Mouse (Mus musculus) heart, embryonic 13.5 days (tissue): Measurements from ENCODE around the gene Lactbl1. TPM values are rescaled to one million over a fixed set of nuclear protein-coding genes. Genes with fewer than 3 reads are reported as not detected.

Experiments used
- ATAC-seq: fragments of 200-750 bp; cut with Nextera tagmentation; 2 replicates; pipeline ENCODE4 v1.8.0; 2017; ENCODE audit warnings: moderate TSS enrichment; ENCODE audit not compliant: insufficient number of reproducible peaks, low FRiP score, low TSS enrichment; ENCODE audit errors: extremely low read depth
- H3K27ac ChIP-seq: fragments of 300-500 bp; sonication (generic); replicated peaks from 2 replicates; pipeline ENCODE4 v1.5.1; 2015; ENCODE audit warnings: moderate library complexity, mild to moderate bottlenecking, inconsistent platforms
- H3K27me3 ChIP-seq: fragments of 300-500 bp; sonication (generic); replicated peaks from 2 replicates; pipeline ENCODE4 v1.6.1; 2015; ENCODE audit warnings: mild to moderate bottlenecking, inconsistent platforms
- H3K36me3 ChIP-seq: fragments of 300-500 bp; sonication (generic); 2 replicates; pipeline ENCODE4 v1.6.1; 2015; ENCODE audit warnings: mild to moderate bottlenecking, inconsistent platforms
- H3K4me1 ChIP-seq: fragments of 300-500 bp; sonication (generic); 2 replicates; pipeline ENCODE4 v1.6.1; 2015; ENCODE audit warnings: inconsistent platforms
- H3K4me2 ChIP-seq: fragments of 300-500 bp; sonication (generic); 2 replicates; pipeline ENCODE4 v1.6.1; 2015; ENCODE audit warnings: inconsistent platforms, mild to moderate bottlenecking, moderate library complexity
- H3K4me3 ChIP-seq: fragments of 300-500 bp; sonication (generic); 2 replicates; pipeline ENCODE4 v1.5.1; 2015; ENCODE audit warnings: moderate library complexity, mild to moderate bottlenecking, inconsistent platforms
- H3K9ac ChIP-seq: fragments of 300-500 bp; sonication (generic); 2 replicates; pipeline ENCODE4 v1.6.1; 2015; ENCODE audit warnings: inconsistent platforms, mild to moderate bottlenecking, moderate library complexity
- H3K9me3 ChIP-seq: fragments of 300-500 bp; sonication (generic); 2 replicates; pipeline ENCODE4 v1.6.1; 2016; ENCODE audit warnings: inconsistent platforms
- WGBS: fragments of 180-500 bp; shearing (Covaris S2); methylation state at CpG from one replicate; pipeline ENCODE4 v1.1.7; 2015; ENCODE audit warnings: mixed read lengths; 5-methylcytosine and 5-hydroxymethylcytosine counted together
- microRNA-seq: library from miRNA; unstranded; fragments of <30 nt; microRNA quantifications from one replicate; pipeline ENCODE4, GENCODE M21; 2016
- polyA plus RNA-seq: library from polyadenylated mRNA; unstranded; fragments of >200 nt; fragmentation: Nextera tagmentation; extraction: Ambion mirVana; gene quantifications from 2 replicates; pipeline ENCODE4 v1.2.1, GENCODE M21; 2015

Gene Lactbl1
- polyA plus RNA-seq, 1 experiment from 2014 or later, result not detected

DNA sequence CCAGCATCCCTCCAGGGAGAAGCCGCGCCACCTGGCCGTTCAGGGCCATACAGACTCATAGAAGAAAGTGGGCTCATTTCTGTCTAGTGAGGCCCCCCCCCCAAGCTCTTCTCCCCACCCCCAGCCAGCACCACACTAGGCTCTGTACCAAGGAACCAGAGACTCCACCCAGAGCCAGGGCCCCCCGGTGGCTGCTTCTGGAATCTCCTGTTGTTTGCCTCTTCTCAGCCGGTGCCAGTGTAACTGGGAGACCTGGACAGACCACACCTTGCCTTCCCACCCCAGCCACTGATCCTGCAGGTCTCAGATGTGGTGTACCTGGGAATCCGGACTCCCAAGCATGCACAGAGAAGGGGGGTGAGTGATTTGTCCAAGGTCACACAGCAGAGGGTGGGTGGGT is 62.1 kb downstream of the Lactbl1 start:
- H3K4me3 ChIP-seq, result no peak overlapping the region
- no peak overlapping the region for H3K9ac ChIP-seq
- H3K4me2 ChIP-seq, result no peak overlapping the region
- WGBS, result 57% methylated on average over 3 of the region's 6 CpGs
- peaks cover 17% of the 10 kb centered on the region for H3K4me1 ChIP-seq
- H3K9me3 ChIP-seq, result no peaks in the 10 kb centered on the region
- ATAC-seq, result no peak
- peaks cover 74% of the 10 kb centered on the region for H3K27me3 ChIP-seq
- no peak overlapping the region for H3K27ac ChIP-seq
- H3K36me3 ChIP-seq, result no peaks in the 10 kb centered on the region

DNA sequence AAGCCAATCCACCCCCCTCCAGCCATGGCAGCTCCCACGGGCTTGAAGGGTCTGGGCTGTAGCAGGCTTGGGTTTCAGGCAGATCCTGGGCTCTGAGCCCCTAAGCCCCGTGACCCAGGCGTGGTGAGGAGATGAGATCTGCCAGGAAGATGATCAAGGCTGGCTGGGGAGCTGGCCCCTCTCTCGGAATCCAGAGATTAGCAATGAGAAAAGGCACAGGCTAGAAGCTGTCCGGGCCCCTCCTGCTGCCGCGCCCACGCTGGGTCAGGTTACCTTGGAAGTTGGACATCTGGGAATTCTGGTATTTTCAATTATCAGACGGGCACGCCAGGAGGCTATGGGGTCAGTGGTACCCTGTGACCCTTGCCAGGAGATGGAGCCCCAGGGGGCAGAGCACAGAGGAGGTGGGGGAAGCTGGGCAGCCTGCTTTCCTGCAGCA is 63.0 kb downstream of the Lactbl1 start:
- H3K4me1 ChIP-seq, result peaks cover 13% of the 10 kb centered on the region
- WGBS, result 48% methylated on average over 10 of the region's 10 CpGs
- H3K4me3 ChIP-seq, result no peak overlapping the region
- H3K9me3 ChIP-seq, result no peaks in the 10 kb centered on the region
- no peak overlapping the region for H3K9ac ChIP-seq
- no peak overlapping the region for H3K4me2 ChIP-seq
- H3K27ac ChIP-seq, result no peak overlapping the region
- no peak for ATAC-seq
- H3K36me3 ChIP-seq, result no peaks in the 10 kb centered on the region
- peaks cover 74% of the 10 kb centered on the region for H3K27me3 ChIP-seq

DNA sequence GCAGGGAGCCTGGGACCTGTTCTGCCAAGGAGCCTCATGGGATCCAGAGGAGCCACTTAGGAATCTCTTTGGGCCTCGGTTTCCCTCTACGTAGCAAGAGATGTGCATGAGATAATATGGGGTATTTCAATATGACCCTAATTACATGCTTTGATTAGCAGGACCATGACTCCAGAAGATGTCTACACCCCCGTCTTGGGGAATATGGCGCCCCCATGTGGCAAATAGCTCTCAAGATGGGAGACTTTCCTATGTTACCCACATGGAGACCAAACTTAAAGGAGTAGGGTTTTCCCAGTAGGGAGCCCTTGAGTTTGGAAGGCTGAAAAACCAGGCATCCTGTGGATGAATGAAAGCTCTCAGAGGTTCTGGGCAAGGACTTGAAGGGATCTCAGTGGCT is 65.7 kb downstream of the Lactbl1 start:
- no peak for ATAC-seq
- Histone ChIP-seq H3K27ac (no peak overlapping the region), H3K36me3 (peaks cover 6% of the 10 kb centered on the region; the same call in 1 of the 2 replicates), H3K9me3 (peaks cover 6% of the 10 kb centered on the region; the same call in 1 of the 2 replicates), H3K4me2 (no peak overlapping the region), H3K4me1 (0 out of 2 replicates have a peak, but pooled peaks cover 4% of the 10 kb centered on the region), H3K9ac (no peak overlapping the region), H3K4me3 (no peak overlapping the region), H3K27me3 (peaks cover 68% of the 10 kb centered on the region)
- 58% methylated on average over 4 of the region's 4 CpGs for WGBS

Small RNA genes within 50 kb of the gene (microRNA-seq; reads per million reads assigned to microRNA genes)
- gene Gm22180, result not detected

Other genes starting within 250 kb of the Lactbl1 start
- gene Htr1d, start 199.1 kb upstream of the Lactbl1 start, polyA plus RNA-seq, result 0.16 TPM in 1 of 2 replicates, not detected in the other
- 0.17 TPM in 1 of 2 replicates, not detected in the other for gene 6030445D17Rik, start 160.4 kb upstream of the Lactbl1 start, polyA plus RNA-seq
- gene Luzp1, start 152.9 kb upstream of the Lactbl1 start, polyA plus RNA-seq, result 89.2 and 100 TPM in 2 replicates
- 25.1 and 27.5 TPM in 2 replicates for gene Kdm1a, start 19.9 kb upstream of the Lactbl1 start, polyA plus RNA-seq
- not detected in 2 replicates for gene Tex46, start 12.2 kb upstream of the Lactbl1 start, polyA plus RNA-seq
- 1.2 and 1.3 TPM in 2 replicates for gene Ephb2, start 213.4 kb downstream of the Lactbl1 start, polyA plus RNA-seq